Mouse (Mus musculus): ENCODE measurements at regions not wholly inside any gene's neighbourhood (a gene's known extent, or its start where the extent isn't known, plus 50 kb on each side); places are given as distances from the start of the nearest gene placed in this dataset.

- TF ChIP-seq GATA1 (IDR thresholded peaks at IDR 0.05; ENCODE audit: borderline replicate concordance, low read length) (no peak), FLI1 (IDR thresholded peaks at IDR 0.05; ENCODE audit: low read length) (no peak)
Measured at GRCm38 (mm10) chr17:45814586-45814985, 80.9 kb upstream of the 1600014C23Rik start.
